Mouse (Mus musculus) activated CD4-positive, CD25-positive, alpha-beta regulatory T cell, adult 4 months (primary cell): ENCODE measurements around the gene Kng1. TPM values are rescaled to one million over a fixed set of nuclear protein-coding genes. Genes with fewer than 3 reads are reported as not detected.
"Not testable (repeated sequence)": the region's sequence is repeated elsewhere in the genome, so short reads cannot be mapped to it uniquely, and the experiment has no call there.

Source experiments
- ATAC-seq: one replicate; pipeline ENCODE4 v1.8.0; 2017
- polyA plus RNA-seq, 2 experiments: library from polyadenylated mRNA; unstranded; fragments of 100-300 nt; shearing (Covaris generic); gene quantifications; one replicate each; pipeline ENCODE4 v1.2.1; 2017

The Kng1 gene
- under 1 TPM in 1 of 2 experiments, not detected in 1; 0.20 TPM for polyA plus RNA-seq

GRCm38 (mm10) chr16:23057668-23058447 lies at the start of gene Kng1:
TSS of gene Kng1 (plus strand) at chr16:23057865.
- not testable (repeated sequence) for ATAC-seq

GRCm38 (mm10) chr16:23013786-23014185 lies 43.9 kb upstream of the Kng1 start:
- ATAC-seq = not testable (repeated sequence)

DNA sequence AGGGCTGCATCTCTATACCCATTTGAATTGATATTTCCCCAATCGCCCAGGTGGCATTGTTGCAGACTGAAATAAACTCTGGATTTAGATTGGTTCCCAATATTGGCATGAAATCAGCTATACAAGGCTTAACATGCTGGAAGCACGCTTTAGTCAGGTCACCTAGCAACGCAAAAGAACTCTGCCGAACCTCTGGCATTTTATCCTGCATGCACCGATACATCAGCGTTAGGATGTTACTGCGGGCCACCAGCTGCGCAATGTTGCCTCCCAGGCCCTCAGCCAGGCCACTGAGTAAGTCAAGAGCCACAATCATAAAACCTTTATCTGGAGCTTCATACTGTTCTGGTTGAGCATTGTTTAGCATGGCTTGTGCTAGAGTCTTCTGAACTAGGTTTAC lies 43.0 kb upstream of the Kng1 start:
- not testable (repeated sequence) for ATAC-seq

DNA sequence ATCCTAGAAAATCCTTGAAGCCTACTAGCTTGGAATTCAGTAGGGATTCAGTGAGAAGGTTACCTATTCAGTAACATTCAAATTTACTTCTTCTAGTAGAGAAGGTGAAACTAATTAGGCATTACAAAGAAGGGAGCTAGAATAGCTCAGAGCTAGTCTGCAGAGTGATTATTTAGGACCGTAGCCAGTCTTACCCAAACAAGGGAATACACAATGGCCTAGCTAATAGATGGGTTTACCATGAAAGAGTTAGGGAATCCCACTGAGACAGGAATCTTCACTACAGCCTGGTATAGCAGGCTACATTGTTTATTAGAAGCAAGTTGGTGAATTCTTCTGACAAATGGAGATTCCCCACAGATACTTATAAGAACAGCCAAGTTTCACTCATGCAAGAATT lies 37.1 kb upstream of the Kng1 start:
- not testable (repeated sequence) for ATAC-seq

DNA sequence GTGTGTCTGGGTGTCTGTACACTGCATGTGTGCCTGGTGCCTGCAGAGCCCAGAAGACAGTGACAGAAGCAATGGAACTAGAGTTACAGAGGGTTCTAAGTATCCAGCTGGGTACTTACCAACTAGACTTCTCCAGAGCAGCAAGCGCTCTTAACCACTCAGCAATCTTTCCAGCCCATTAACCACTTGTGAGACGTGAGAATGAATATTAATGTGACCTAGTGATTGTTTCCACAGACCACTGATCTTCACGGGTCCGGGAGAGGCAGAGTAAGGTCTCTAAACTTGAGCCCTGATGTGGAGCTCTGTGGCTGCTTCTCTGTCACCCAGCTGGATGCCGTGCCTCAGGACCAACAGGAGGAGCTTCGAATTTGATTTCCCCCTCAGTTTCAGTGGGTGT lies 32.6 kb upstream of the Kng1 start:
- no peak for ATAC-seq

GRCm38 (mm10) chr16:23026582-23026981 lies 31.1 kb upstream of the Kng1 start:
- no peak for ATAC-seq

DNA sequence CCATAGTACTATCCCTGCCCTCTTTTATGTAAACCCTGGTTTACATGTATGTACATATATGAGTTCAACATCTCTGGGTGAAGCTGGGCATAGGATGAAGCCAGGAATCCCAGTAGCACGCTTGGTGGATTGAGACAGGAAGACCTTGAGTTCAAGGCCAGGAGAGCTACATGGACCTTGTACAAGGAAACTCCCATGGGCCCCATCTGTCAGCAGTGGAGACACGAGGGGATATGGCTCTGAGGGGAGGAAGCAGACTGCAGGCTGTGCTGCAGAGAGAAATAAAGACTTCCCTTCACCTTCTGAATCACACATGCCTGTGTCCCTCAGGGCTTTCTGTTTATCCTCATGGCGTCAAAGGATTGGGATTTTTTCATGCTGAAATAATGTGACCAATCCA lies 30.3 kb upstream of the Kng1 start:
- not testable (repeated sequence) for ATAC-seq

DNA sequence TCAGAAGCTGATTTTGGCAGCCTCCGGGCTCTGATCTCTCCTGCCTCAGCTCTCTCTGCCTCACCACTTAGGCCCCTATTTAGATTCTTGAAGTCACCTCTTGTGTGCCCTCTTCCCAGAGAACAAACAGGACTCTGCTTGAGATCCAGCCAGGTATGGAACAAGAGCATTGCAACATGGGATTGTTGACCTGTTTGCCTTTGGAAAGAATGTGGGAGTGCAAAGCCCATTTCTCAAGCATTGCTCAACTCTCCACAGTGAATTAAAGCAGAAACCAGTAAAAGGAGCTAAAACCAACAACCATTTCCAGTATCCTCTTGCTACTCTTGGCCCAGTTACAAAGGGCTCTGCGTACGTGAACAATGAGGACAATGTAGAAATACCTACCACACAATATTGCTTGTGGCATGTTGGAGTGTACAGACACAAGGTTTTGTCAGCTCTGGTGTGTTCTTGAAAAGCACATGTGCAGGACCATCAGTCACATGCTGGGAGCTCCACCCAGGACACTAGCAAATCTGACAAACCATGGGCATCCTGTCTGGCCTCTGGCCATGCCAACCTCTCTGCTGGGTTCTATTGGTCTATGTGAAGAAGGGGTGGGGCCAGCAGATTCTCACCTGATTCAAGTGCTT lies 28.6 kb upstream of the Kng1 start, which contains the start of gene Kng2:
Gene Kng2, minus strand, starts transcription at position 517 of the 635 bp plus-strand sequence.
- not testable (repeated sequence) for ATAC-seq

- ATAC-seq = no peak
Measured at GRCm38 (mm10) chr16:23030673-23031435, 26.8 kb upstream of the Kng1 start.

DNA sequence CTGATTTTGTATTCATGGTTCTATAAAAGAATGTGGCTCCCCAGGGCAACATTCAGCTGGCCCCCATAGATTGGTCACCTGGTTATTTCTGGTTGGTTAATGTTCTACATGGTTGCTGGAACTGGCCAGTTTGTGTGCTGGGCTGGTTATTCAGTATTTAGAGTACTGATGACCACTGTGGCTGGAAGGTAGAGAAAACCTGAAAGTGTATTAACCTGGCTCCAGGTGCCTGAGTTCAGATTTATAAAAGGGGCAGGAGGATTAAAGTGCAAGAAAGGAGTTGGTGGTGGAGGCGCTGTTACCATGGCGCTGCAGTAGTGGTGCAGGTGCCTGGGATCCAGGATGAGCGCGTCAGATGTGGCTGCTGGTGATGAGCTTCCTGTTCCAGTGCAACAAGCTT lies 24.0 kb upstream of the Kng1 start:
- no peak for ATAC-seq

DNA sequence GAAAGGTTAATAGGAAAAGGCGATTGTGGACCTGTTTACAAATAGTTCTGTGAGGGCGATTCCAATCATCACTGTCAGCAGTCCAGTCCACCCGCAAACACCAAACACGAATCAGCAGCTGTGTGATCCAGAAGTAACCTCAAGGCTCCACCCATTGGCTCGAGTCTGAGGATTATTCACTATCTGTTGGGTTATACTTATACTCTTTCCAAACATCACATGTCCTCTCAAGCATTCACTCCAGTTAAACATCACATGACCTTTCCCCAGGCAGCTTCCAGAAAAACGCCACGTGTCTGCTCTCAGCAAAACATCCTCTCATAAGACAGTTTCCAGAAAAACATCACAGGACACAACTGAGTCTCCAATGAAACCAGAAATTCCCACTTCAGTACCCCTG lies 19.9 kb upstream of the Kng1 start:
- ATAC-seq = no peak

DNA sequence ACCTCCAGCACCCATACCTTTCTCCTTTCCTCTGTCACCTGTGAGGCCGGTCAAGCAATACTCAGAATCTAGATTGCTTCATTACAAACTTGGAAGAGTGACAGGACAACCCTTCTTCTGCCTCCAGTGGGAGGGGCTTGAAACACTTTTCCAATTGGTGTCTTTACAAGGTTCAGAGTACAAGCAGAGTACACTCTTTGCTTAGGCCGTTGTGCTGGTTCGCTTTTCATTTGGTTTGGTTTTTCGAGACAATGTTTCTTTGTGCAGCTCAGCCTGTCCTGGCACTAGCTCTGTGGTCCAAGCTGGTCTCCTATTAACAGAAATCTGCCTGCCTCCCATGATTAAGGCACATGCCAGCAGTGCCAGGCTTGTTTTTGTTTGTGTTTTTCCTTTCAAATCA lies 18.4 kb upstream of the Kng1 start:
- no peak for ATAC-seq

GRCm38 (mm10) chr16:23040876-23041275 lies 16.8 kb upstream of the Kng1 start:
- ATAC-seq = no peak

DNA sequence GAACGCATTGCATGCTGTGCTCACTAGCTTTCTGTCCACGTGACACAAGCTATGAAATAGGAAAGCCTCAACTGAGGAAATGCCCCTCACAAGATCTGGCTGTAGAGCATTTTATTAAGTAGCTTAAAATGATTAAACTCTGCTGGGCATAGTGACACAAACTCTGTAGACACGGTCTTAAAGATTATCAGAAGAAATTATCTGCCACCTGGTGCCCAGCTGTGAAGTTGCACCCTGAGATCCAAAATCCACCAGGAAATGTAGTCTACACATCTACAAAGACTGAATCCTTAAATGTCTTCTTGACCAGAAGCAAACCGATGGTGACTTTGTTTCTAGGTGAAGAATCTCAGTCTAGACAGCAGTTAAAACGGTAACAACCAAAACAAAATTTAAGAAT lies 11.3 kb upstream of the Kng1 start:
- no peak for ATAC-seq

DNA sequence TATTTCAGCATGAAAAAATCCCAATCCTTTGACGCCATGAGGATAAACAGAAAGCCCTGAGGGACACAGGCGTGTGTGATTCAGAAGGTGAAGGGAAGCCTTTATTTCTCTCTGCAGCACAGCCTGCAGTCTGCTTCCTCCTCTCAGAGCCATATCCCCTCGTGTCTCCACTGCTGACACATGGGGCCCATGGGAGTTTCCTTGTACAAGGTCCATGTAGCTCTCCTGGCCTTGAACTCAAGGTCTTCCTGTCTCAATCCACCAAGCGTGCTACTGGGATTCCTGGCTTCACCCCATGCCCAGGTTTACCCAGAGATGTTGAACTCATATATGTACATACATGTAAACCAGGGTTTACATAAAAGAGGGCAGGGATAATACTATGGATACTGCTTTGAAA lies 2.0 kb downstream of the Kng1 start:
- ATAC-seq = not testable (repeated sequence)

- ATAC-seq = not testable (repeated sequence)
Measured at GRCm38 (mm10) chr16:23060781-23061325, 3.2 kb downstream of the Kng1 start.

DNA sequence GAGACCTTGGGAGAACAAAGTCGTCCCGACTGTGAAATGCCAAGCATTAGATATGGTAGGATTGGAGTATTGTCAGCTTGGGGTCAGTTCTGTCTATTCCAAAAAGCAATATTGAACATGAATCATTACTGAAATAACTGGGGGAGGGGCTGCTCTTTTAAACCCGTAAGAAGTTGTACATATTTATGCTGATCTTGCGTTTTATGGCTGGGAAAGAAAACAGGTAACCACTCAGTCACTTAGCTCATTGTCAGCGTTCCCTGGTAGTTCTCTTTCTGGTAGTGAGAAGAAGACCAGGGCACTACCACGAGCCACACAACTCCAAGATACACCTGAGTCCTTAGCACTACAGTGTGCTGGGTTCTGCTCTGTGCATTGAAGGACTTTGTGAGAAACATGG lies 19.9 kb downstream of the Kng1 start:
- not testable (repeated sequence) for ATAC-seq

GRCm38 (mm10) chr16:23087159-23087558 lies 29.5 kb downstream of the Kng1 start:
- ATAC-seq = not testable (repeated sequence)

DNA sequence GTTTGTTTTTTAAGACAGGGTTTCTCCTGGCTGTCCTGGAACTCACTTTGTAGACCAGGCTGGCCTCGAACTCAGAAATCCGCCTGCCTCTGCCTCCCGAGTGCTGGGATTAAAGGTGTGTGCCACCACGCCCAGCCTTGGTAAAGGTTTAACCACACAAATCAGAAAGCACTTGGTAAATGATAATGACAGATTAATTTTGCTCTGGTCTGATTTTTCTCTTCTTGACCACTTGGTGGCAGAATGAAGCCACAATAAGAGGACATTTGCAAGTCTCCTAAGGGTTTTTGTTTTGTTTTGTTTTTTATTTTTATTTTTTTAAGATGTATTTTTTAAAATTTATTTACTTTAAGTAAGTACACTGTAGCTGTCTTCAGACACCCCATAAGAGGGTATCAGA lies 30.0 kb downstream of the Kng1 start:
- not testable (repeated sequence) for ATAC-seq

DNA sequence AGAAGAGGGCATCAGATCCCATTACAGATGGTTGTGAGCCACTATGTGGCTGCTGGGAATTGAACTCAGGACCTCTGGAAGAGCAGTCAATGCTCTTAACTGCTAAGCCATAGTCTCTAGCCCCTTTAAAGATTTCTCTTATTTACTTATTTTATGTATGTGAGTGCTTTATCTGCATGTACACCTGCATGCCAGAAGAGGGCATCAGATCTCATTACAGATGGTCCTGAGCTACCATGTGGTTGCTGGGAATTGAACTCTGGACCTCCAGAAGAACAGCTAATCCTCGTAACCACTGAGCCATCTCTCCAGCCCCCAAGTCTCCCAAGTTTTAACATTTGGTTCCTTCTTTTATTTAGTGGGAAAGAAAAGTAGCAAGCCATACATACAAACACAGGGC lies 30.8 kb downstream of the Kng1 start:
- ATAC-seq = not testable (repeated sequence)

DNA sequence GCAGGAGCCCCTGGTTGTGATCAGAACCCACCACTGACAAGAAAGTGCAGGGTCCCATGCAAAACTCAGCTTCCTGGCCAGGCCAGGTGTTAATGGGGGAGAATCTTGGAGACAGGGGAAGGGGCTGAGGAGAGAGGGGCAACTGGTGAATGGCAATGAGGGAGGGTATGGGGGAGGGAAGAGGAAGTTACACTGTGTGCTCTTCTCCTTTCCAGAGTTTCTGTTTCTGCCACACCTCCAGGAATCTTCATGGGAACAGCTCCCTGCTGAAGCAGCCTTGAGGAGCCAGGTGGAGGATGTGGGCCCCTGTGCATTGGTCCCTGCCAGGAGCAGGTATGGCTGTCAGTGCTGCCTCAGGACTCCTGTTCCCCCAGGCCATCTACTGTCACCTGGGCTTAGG lies 33.7 kb downstream of the Kng1 start:
- not testable (repeated sequence) for ATAC-seq

DNA sequence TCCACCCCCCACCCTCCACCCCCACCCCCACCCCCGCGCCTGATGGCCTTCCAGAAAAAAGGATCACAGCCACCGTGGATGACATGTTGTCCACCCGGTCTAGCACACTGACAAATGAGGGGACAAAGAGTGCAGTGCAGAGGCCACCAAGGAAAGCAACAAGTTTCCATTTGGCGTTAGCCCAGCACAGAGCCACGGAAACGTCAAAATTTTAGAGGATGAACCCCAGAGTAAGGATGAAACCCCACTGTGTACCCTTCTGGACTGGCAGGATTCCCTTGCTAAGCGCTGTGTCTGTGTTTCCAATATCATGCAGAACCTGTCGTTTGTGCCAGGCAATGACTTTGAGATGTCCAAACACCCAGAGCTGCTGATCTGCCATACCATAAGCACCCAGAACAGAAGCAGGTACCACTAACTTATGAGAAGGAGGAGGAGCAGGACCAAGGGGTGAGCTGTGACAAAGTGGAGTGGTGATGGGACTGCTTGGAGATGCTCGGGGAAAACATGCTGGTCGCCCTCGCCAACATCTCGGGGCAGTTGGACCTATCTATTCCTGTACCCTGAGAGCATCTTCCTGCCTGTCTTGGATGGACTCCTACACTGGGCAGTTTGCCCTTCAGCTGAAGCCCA lies 35.8 kb downstream of the Kng1 start:
- no peak for ATAC-seq
